Mouse (Mus musculus) cerebellum, adult 2 months (tissue): ENCODE data around the gene Duoxa1.

ENCODE experiments used
- CTCF ChIP-seq: fragments of 200-500 bp; IDR thresholded peaks from 2 replicates; pipeline ENCODE4 v1.5.1; 2011; ENCODE audit warnings: low read depth, mild to moderate bottlenecking, control low read depth, low read length, moderate library complexity, borderline replicate concordance; ENCODE audit not compliant: insufficient read depth
- POLR2A ChIP-seq: fragments of 200-500 bp; IDR thresholded peaks from 2 replicates; pipeline ENCODE4 v1.6.1; 2011; ENCODE audit warnings: low read length, control low read depth, borderline replicate concordance; ENCODE audit not compliant: insufficient read depth

DNA sequence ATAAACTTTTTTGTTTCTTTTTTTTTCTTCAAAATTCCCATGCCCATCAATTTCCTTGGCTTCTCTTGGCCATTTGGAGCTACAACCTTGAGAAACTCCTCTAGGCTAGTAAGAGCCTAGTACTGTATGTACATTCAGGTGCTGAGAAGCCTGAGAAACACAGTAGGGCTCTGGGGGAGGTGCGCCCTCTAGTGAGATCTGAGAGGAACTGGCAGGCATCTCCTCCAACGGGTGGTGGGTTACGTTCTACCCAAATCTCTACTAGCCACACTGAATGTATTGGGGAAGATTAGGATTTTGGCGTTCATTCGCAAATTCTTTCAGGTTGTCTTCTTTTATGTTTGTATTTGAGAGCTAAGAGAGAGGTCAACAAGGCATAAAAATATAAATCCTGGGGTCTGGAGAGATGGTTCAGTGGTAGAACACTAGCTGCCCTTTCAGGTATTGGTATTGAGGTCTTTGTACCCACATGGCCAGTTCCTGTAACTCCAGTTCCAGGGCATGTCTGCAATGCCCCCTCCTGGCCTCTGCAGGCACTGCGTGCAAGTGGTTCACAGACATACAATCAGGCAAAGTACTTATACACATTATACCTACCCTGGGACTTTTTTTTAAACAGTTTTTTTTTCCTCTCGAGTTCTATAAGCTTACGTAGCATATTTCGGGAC, 10.8 kb downstream of the Duoxa1 start:
- TF ChIP-seq CTCF (peak; percentile 77), POLR2A (no peak)
